ENCODE assay signal across 9 mouse cellular contexts in genomic region chr3:136833893-136834292, GRCm38 (mm10).
A peak's percentile ranks its signal among the peaks of the same experiment; 100 is the strongest.
DNase-seq lines count a peak whose midpoint lies in the region; ATAC-seq lines count a peak whose summit lies in the region.
"Had no signal": no experiment of that assay in that cellular context is flagged by ENCODE, and none has a peak within 500 bp of the region (broad histone marks: within the 10 kb centered on the region; RNA-seq: fewer than 3 reads in every experiment).

No protein-coding gene starts in this region.

- H3K4me2 ChIP-seq in forebrain, embryonic 13.5 days: peak overlapping the region; percentile 39
- peak overlapping the region; percentile 37 for H3K4me2 ChIP-seq in liver, embryonic 12.5 days
- H3K4me2 ChIP-seq in stomach, embryonic 16.5 days (ENCODE audit: low read depth, low read length): peak overlapping the region; percentile 25; the same call in 1 of the 2 replicates
- H3K4me2 ChIP-seq: limb, embryonic 15.5 days had no signal

- no peak overlapping the region for H3K4me3 ChIP-seq in brown adipose tissue, adult 24 weeks (ENCODE audit: insufficient read depth, low read depth, low read length)
- H3K4me3 ChIP-seq in forebrain, embryonic 13.5 days: no peak overlapping the region
- no peak overlapping the region for H3K4me3 ChIP-seq in liver, embryonic 12.5 days
- H3K4me3 ChIP-seq in stomach, embryonic 16.5 days (replicated peaks; ENCODE audit: low read length): no peak overlapping the region
- H3K4me3 ChIP-seq: limb, embryonic 15.5 days had no signal

- peak; percentile 22; the same call in 1 of the 2 replicates for ATAC-seq in forebrain, embryonic 13.5 days
- ATAC-seq in liver, embryonic 12.5 days: no peak
- no peak for ATAC-seq in stomach, embryonic 16.5 days (ENCODE audit: insufficient read depth, low FRiP score)

- H3K9me3 ChIP-seq in forebrain, embryonic 13.5 days (replicated peaks): no peaks in the 10 kb centered on the region
- no peaks in the 10 kb centered on the region for H3K9me3 ChIP-seq in liver, embryonic 12.5 days (replicated peaks)
- H3K9me3 ChIP-seq in stomach, embryonic 16.5 days (replicated peaks; ENCODE audit: control insufficient read depth, low read length): no peaks in the 10 kb centered on the region
- H3K9me3 ChIP-seq: limb, embryonic 15.5 days had no signal

- 0 out of 2 replicates have a peak overlapping the region, but pooled peaks have one; percentile 16 for H3K27ac ChIP-seq in brown adipose tissue, adult 24 weeks (replicated peaks; ENCODE audit: low read depth, low read length)
- no peak overlapping the region; the same call in 1 of the 2 replicates for H3K27ac ChIP-seq in forebrain, embryonic 13.5 days
- no peak overlapping the region for H3K27ac ChIP-seq in liver, embryonic 12.5 days
- no peak overlapping the region for H3K27ac ChIP-seq in stomach, embryonic 16.5 days (ENCODE audit: low read length)
- H3K27ac ChIP-seq: limb, embryonic 15.5 days had no signal

- 7% methylated on average over 5 of the region's 5 CpGs for WGBS in forebrain, embryonic 13.5 days
- WGBS in liver, embryonic 12.5 days (ENCODE audit: insufficient replicate concordance): 19% methylated on average over 5 of the region's 5 CpGs
- 26% methylated on average over 5 of the region's 5 CpGs for WGBS in stomach, embryonic 16.5 days

- H3K4me1 ChIP-seq in brown adipose tissue, adult 24 weeks (ENCODE audit: control insufficient read depth, insufficient read depth, insufficient read length, low read length): peaks cover 11% of the 10 kb centered on the region; the same call in 1 of the 2 replicates
- H3K4me1 ChIP-seq in forebrain, embryonic 13.5 days: peaks cover 47% of the 10 kb centered on the region
- H3K4me1 ChIP-seq in liver, embryonic 12.5 days: peaks cover 44% of the 10 kb centered on the region
- peaks cover 19% of the 10 kb centered on the region for H3K4me1 ChIP-seq in stomach, embryonic 16.5 days (ENCODE audit: control insufficient read depth, insufficient read depth, low read length)

- H3K36me3 ChIP-seq in forebrain, embryonic 13.5 days (ENCODE audit: poor library complexity, severe bottlenecking): no peaks in the 10 kb centered on the region
- no peaks in the 10 kb centered on the region for H3K36me3 ChIP-seq in liver, embryonic 12.5 days
- no peaks in the 10 kb centered on the region for H3K36me3 ChIP-seq in stomach, embryonic 16.5 days (ENCODE audit: control insufficient read depth, insufficient read depth, low read length)
- H3K36me3 ChIP-seq: limb, embryonic 15.5 days had no signal

- intact Hi-C loops in heart, postnatal 25 days (cut with DNase I): no loop called here

- H3K9ac ChIP-seq in forebrain, embryonic 13.5 days: no peak overlapping the region
- H3K9ac ChIP-seq in liver, embryonic 12.5 days: no peak overlapping the region
- no peak overlapping the region for H3K9ac ChIP-seq in stomach, embryonic 16.5 days (ENCODE audit: low read length)
- H3K9ac ChIP-seq: limb, embryonic 15.5 days had no signal

- no peaks in the 10 kb centered on the region for H3K27me3 ChIP-seq in forebrain, embryonic 13.5 days
- H3K27me3 ChIP-seq in liver, embryonic 12.5 days (replicated peaks): no peaks in the 10 kb centered on the region
- no peaks in the 10 kb centered on the region for H3K27me3 ChIP-seq in stomach, embryonic 16.5 days (ENCODE audit: control insufficient read depth, insufficient read depth, low read length)
- H3K27me3 ChIP-seq: limb, embryonic 15.5 days had no signal

- DNase-seq in adrenal gland, adult (ENCODE audit: inconsistent age in 2 of 2, low spot score in 1 of 2): peak; percentile 14 to 53
- DNase-seq in adrenal gland, postnatal 4 days (ENCODE audit: low spot score in 2 of 2): no peak
- DNase-seq in heart, postnatal 25 days (ENCODE audit: low spot score): peak; percentile 53
- no peak for DNase-seq in spleen, adult 12 weeks (ENCODE audit: low spot score)

Comparison
In these comparisons a context has a peak if more than half of its experiments do, and no peak if none do; other contexts are left out.
1. DNase-seq: peak in adrenal gland, adult (2 of 2) and heart, postnatal 25 days (single experiment); none in adrenal gland, postnatal 4 days (0 of 2) and spleen, adult 12 weeks (single experiment).
2. Peak in every context shown above with its lines, with median percentiles within 50 percentile points of each other: H3K4me2 ChIP-seq.